Mouse (Mus musculus) 3T3-L1 (cell line): ENCODE measurements at regions not wholly inside any gene's neighbourhood (a gene's known extent, or its start where the extent isn't known, plus 50 kb on each side); places are given as distances from the start of the nearest gene placed in this dataset.

Experiments used
- DNase-seq: peaks from one replicate; pipeline ENCODE4 v3.0.0-alpha.2; 2015; ENCODE audit warnings: low read depth, low spot score

DNA sequence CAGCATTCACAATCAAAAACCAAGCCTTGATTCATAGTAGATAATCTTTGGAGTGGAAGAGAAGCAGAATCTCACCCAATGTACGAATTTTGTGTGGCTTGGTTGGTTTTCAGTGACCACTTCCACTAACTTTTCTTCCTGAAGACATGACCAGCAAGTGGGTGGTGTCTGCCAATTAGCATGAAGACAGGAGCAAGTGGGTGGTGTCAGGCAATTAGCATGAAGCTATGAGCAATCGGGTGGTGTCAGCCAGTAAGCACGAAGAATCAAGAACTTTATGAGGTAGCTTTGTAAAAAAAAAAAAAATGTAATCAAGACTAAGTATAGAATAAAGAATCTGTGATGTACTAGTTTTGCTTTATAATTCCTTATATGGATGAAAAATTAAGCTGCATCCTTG lies 2319.2 kb upstream of the Gm7489 start:
- DNase-seq, result no peak

DNA sequence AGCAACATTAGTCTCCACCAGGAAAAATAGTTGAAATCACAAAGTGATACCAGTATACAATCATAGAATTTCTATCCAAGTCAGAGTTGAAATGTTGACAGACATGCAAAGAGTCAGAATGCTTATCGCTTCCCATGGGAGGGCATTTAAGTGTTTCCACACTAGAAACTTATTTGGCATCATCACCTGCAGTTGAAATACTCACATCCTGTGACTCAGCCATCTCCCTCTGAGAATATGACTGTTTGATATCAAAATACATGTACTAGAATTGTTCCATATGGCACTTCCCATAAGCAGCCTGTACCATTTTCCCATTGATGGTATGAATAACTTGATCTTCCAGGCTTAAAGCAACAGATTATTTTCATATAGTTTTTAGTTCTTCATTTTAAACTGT lies 2314.1 kb upstream of the Gm7489 start:
- DNase-seq, result peak; percentile 90

DNA sequence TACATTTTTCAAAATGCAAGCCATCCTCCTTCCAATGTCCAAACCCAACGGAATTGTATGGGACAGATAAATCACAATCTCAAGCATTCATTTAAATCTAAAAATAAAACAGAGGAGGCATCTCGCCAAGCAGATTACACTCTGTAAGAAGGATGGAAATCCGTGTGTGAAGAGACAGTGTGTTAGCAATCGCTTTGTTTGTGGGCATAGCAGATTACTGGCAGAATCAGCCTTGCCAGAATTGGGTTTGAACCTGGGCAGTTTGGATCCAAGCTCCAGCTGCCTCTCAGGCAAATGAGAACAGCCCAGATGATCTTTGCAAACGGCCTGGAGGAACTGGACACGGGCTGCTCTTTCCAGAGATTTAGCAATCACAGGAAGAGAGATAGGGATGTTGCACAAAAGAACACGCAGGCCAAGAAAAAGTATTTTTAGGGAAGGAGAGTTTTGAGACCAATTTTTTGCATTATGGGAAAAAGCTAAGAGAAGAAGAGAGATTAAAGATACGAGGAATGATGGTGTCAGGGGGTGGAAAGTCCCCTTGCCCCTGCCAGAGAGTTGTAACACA lies 2310.1 kb upstream of the Gm7489 start:
- no peak for DNase-seq

DNA sequence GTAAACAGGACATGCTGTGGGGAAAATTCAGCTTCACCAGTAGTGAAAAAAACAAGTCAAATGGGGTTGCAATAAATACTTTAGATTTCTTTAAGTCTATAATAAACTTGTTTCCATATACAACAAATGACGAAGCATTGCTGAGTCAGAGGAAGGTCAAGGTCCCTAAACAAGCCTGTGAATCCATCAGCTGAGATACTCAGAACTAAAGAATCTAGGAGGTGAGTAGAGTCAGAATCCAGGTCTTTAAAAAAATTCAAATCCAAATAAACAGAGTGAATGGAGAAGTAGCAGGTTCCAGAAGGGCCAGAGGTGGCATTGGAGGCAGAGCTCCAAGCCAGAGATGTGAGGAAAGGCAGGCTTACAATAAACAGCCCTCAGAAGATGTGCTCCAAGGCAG lies 2301.1 kb upstream of the Gm7489 start:
- DNase-seq, result peak; percentile 62

DNA sequence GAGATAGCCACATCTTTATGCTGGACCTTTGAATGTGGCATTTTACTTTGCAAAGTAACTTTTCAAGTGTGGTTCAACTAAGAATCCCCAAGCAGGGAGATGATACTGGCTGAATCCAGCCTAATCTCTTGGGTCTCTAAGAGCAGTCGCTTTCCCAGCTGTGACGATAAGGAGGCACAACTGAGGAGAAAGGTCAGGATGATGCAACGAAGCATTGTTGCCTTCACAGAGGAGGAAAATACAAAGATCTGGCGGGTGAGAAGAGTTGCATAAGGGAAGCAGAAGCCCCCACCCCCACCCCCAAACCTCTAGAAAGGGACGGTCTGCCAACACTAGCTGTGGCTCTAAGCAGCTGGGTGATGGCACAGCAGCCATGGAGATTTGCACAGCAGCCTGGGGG lies 2298.6 kb upstream of the Gm7489 start:
- no peak for DNase-seq

DNA sequence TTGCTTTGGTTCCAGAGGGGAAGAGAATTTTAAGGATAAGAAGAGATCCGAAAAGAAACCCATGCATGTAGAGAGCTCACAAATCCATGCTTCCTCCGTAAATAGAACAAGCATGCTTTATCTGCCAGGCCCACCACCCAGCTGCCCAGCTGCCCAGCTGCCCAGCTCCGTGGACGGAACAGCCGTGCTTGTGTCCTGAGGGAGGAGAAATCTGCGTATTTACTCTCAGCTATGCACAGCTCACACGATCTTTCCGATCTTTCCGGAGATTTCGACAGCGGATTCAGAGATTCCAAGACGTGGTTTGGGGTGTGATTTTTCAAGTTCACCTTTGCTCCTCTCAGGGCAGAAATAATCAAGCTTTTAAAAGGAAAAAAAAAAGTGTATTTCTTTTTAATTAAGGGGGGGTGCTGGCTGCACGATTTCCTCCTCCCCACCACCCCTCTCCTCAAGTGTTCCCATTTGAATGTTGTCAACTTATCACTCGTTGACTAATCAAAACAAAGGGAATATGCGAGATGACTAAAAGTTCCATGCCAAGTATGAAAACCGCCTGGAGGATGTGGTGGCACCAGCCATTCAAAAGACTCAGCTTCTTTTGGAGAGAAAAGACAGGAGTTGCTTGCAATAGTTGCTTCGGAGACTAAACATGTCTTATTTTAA lies 2293.2 kb upstream of the Gm7489 start:
- DNase-seq, result no peak

DNA sequence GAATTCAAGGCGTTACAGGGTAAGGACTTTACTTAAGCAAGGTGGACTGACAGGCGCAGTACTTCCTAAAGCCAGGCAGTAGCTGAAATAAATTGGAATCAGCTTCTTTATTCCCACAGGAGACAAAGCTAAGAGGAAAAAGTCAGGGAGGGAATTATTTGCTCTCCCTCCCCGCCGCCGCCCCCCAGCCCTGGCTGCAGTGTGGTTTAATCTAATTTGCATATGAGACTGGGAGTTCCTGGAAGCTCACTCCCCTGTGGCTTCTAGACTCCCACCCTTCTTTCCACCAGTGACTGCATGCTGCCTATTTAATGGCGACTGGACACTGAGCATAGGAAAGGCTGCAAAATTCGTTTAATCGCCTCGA lies 2292.7 kb upstream of the Gm7489 start:
- no peak for DNase-seq

DNA sequence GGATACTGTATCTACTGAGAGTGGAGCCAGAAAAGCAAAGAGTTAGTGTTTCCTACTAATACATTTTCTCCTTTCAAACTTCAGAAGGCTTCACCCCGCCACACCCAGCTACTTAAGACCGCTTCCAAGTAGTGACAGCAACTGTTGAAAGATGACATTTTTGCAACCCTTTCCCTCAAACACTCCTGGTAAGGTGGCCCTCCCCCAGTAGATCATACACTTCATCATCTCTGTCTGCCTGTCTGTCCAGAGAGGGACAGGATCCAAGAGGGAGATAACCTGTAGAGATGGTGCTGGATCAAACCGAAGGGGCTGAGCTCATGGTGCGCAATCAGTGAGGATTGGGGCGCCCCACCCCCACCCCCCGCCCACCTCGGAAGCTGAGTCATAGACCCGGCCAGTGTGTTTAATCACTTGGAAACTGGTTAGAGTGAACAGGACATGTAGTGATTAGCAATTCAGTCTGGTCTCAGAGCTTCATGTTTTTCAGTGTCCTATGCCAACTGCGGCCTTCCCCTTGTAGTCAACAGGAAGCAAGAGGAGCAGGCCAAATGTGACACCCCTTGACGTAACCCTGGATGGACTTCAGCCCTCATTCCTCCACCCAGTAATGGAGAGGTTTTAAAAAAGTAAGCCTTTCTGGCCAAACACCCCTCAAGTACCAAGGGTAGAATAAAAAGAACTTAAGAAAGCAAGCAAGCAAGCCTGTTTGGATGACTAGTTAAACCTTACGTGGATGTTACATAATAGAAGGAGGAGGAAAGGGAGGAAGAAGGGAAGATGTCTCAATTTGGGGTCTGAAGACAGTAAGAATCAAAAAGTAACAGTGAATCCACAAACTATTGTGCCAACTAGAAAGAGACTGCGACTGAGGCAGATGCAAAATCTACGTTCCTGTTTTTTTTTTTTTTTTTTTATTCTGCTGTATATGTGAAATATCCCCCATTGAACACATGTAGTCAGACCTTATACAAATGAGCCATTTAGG lies 2291.9 kb upstream of the Gm7489 start:
- peak; percentile 70 for DNase-seq

DNA sequence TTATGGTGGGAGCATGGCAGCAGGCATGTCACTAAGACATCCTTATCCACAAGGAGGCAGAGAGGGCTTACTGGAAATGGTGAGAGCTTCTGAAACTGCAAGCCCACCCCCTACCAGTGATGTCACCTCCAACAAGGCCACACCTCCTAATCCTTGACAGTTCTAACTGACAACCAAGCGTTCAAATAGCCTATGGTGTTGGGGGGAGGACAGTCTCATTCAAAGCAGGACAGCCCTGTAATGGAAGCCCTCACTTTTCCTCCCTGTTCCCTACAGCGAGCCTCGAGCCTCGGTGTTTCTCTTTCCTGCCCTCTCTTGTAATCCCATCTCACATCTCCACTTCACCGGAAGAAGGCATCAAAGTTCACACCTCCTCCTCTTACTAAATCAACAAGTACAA lies 2290.6 kb upstream of the Gm7489 start:
- DNase-seq, result no peak

DNA sequence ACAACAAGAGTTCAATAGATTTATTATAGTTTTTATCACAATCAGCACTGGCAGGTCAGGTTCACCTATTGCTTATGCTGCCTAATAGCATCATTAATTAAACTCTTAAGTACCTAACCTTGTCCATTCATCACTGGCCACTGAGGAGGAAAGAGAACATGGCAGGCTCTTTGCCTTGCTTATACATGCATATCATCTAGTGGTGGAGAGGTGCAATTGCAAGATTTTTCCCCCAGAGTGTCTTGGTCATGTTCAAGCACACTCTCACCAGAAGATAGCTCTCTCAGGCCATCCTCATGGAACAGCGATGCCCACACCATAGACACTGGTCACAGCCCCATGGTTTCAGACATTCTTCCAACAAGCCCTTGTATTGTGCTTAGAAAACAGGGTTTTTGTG lies 2289.1 kb upstream of the Gm7489 start:
- DNase-seq, result peak; percentile 69

DNA sequence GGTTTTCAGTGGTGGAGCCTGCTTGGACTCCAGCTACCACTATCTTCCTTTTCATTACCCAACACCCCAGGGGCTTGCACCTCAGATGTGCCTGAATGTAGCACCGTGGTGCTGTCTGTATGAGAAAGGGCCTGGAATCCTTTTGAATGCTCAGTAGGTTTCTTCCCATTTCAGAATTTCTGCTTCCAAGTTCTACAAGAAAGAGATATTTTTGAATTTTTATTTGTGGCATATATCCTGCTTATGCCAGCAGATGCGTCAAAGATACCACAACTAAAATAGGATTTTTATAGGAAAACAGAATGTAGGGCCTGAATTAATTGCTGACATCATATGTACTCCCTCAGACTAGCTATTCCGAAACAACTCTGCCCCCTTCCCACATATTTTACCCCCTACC lies 2286.9 kb upstream of the Gm7489 start:
- DNase-seq, result no peak

DNA sequence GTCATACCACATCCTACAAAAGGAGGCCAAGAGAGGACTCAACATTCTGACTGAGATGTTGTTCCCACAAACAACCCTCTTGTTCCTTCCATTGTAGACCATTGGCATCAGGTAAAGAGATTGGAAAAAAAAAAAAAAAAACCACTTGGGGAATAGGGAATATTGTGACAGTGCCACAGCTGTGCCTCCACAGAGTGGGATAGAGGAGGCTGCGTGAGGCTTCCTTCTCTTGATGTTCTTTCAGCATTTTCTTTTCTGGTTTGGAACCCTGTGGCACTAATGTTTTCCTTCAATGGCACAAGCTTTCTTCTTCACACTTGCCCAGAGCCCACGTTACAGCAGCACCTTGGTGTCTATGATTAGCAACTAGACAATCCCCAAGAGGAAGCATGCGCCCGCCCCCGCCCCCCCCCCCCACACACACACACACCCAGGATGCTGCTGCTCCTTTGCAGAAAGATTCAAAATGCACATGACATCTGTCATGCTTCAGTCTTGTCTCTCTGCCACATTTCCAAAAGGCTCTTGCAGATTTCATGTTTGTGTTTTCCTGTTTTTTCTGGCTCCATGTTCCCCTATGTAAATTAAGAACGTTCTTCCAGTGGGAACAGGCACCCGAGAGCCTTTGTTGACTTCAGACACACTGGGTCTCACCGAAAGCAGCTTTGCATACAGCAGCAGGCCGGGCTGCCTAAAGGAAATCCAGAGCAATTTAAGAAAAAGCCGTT lies 2283.4 kb upstream of the Gm7489 start:
- no peak for DNase-seq

DNA sequence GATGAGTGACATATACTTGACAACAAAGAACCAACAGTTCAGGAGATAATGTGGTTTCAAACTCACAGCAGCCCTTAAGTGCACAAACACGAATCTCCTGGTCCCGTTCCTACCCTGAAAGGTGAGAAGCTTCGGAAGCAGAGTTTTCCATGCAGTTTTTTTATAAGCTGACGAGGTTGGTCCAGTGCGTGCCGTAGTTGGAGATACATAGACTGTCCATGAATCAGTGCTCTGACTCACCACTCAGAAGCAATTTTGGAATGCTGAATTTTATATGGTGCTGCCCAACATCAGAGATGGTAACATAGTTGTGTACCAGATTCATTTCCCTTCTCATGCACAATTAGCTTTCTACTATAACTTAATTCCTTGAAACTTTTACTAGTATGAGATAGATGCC lies 2263.3 kb upstream of the Gm7489 start:
- peak; percentile 77 for DNase-seq

DNA sequence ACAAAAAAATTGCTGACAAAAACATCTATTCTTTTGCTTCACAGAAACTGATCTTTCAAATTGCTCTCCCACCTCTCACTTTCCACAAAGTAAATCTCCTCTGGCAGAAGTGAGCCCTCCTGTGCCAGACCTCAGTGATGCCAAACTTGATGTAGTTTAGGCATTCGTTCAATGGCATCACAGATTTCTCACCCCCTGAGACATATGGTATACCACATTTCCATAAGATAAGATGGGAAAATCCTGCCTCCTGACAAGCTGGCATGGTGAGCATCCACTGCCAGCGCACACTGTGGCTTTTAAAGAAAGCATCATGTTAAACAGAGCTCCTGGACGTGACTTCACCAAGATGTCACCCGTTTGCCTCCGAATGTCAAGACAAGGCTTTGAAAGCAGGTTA lies 2257.2 kb upstream of the Gm7489 start:
- DNase-seq, result no peak

DNA sequence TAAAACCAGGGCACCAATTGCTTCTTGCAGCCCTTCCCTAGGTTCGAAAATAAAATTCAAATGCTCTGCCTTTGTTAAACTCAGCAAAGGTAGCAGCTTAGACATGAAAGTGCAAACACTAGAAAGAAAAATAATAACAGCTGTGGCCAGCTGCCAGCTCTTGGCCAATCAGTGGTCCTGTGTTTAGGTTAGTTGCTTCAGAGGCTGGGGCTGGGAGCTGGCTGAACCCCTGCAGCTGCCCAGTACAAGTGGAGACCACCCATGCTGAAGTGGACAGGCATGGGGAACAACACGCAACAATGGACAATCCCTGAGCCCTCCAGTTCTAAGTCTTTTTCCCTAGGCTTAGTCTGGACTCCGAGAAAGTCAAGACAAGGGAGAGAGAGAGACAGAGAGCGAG lies 2256.2 kb upstream of the Gm7489 start:
- DNase-seq, result no peak

DNA sequence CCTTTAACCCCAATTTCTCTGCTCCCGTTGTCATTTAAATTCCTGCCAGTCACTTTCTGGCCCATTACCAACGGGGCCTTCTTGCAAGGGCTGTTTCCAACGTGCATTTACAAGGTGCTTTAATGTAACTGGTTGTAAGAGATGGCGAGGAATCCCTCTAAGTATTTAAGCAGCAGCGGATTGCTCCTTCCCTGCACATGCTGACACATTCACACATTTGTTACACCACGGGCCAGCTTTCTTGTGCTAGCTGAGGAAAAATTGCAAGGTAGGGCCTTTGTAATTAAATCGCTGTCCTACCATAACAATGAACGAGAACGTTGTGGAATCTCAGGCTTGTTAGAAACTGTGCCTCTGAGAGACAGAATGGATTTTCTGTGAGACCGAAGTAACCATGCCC lies 2252.8 kb upstream of the Gm7489 start:
- DNase-seq, result no peak

DNA sequence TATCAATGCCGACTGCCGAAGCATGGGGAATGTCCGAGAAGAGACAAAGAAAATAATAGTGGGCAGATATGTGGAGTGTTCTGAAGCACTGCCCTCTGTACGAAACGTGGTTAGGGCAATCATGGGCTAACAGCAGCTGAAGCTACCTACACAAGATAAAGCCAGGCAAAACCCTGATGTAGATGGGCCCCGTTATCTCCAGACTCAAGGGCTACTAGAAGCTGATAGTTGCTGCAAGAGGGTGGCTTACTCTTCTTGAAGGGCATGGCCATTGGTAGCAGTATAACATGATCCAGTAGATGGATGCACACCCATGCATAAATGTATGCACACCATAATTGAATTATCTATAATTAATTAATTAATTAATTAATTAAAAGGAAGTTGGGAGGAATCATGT lies 2251.6 kb upstream of the Gm7489 start:
- no peak for DNase-seq

DNA sequence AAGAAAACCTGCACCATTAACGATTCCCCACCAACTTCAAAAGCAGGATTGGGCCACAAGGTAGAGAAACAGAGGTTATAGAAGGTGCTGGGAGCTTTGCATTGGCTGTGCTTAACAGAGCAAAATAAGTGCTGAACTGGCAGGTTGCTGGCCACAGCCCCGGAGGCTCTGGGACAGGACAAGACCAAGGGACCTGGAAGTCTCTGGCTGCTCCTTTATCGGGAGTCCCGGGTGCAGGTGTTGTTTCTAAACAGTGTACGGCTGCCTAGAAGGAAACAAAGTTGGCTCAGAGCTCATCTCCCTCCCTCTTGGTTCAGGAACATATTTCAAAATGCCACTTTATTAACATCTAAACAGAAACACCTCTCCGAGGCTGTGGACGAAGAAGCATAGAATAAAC lies 2250.0 kb upstream of the Gm7489 start:
- no peak for DNase-seq

DNA sequence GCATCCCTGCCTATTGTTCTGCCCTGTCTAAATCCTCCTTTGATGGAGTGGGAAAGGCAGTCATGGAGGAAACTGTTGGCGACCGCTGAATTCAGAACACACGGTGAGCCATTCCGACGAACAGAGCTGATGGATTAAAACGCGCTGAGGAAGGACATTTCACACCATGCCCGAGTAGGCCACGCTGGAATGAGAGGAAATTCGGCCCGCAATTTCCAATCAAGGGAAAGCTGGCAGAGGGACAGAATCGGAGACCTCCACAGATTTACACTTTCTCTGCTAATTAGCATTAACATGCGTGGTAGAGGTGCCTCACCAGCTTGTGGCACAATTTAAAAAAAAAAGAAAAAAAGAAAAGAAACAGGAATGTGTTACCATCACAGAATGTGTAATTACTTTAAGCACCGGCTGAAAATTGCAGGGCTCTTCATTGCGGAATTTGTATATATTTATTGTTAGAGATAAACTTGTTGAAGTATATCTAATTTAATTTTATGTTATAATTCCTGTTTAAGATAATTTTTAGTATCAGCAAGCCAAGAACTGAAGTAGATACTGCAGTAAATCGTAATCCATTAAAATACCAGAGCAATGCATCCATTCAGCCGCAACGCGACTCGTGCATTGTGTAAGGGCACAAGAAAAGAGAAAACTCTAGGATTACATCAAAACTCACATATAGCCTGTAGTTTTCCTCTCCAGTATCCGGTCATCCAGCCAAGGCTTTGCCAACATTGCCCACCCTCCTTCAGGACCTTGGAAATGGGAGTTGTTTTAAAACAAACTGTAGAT lies 2249.4 kb upstream of the Gm7489 start:
- no peak for DNase-seq

DNA sequence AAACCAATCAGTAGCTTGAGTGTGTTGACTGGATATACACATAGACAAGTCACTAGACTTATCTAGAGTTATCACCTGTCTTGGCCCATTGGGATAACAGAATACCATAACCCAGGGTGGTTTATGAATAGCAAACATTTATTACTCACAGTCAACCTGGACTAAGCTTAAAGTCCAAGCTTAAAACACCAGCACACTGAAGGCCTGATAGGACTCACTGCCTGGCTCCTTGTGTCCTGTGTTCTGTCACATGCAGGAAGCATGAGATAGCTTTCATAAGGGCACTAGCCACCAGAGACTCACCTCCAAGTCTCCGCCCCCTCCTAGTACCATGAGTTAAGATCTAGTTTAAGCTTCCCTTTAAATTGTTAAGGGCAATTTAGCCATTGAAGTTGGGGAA lies 2247.1 kb upstream of the Gm7489 start:
- DNase-seq, result no peak

DNA sequence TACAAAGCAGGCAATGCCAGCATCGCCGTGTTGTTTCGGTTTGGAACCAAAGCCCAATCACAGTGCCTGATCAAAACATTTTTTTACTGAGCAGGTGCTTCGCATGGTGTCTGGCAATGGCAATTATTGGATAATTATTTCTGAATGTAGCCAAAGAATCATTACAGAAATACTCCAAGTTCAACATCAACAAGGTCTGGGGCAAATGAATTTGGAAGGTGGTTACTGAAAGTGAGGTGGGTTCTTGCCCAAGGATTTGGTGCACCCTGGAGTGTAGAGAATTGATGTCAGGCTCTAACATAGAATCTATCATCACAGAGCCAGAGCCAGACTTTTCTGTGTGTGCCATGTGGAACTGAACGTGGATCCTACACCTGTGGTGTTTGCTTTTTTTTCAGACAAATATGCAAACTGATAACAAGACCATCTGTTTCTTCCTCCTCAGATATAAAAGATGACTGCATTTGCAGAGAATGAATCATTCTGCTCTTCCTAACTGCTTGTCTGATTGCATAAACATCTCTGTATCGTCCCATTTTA lies 2240.9 kb upstream of the Gm7489 start:
- DNase-seq, result no peak
